Mouse (Mus musculus) liver, embryonic 12.5 days (tissue): ENCODE measurements around the gene Msi2. TPM values are rescaled to one million over a fixed set of nuclear protein-coding genes. Genes with fewer than 3 reads are reported as not detected.

Experiments used
- ATAC-seq: fragments of 200-750 bp; cut with Nextera tagmentation; 2 replicates; pipeline ENCODE4 v1.8.0; 2017; ENCODE audit warnings: moderate number of reproducible peaks, mild to moderate bottlenecking, moderate library complexity
- H3K27ac ChIP-seq: fragments of 300-500 bp; sonication (generic); 2 replicates; pipeline ENCODE4 v1.5.1; 2016; ENCODE audit warnings: mild to moderate bottlenecking
- H3K27me3 ChIP-seq: fragments of 300-500 bp; sonication (generic); replicated peaks from 2 replicates; pipeline ENCODE4 v1.6.1; 2016; ENCODE audit warnings: mild to moderate bottlenecking, moderate library complexity
- H3K36me3 ChIP-seq: fragments of 300-500 bp; sonication (generic); 2 replicates; pipeline ENCODE4 v1.6.1; 2016; ENCODE audit warnings: mild to moderate bottlenecking, moderate library complexity
- H3K4me1 ChIP-seq: fragments of 300-500 bp; sonication (generic); 2 replicates; pipeline ENCODE4 v1.6.1; 2016
- H3K4me2 ChIP-seq: fragments of 300-500 bp; sonication (generic); 2 replicates; pipeline ENCODE4 v1.6.1; 2016; ENCODE audit warnings: mild to moderate bottlenecking, moderate library complexity
- H3K4me3 ChIP-seq: fragments of 300-500 bp; sonication (generic); 2 replicates; pipeline ENCODE4 v1.5.1; 2016; ENCODE audit warnings: mild to moderate bottlenecking, moderate library complexity
- H3K9ac ChIP-seq: fragments of 300-500 bp; sonication (generic); 2 replicates; pipeline ENCODE4 v1.6.1; 2016; ENCODE audit warnings: mild to moderate bottlenecking, moderate library complexity
- H3K9me3 ChIP-seq: fragments of 300-500 bp; sonication (generic); replicated peaks from 2 replicates; pipeline ENCODE4 v1.6.1; 2016; ENCODE audit warnings: mild to moderate bottlenecking, moderate library complexity
- WGBS: fragments of 180-500 bp; shearing (Covaris S2); methylation state at CpG from one replicate; pipeline ENCODE4 v1.1.7; 2016; ENCODE audit not compliant: insufficient replicate concordance; 5-methylcytosine and 5-hydroxymethylcytosine counted together
- polyA plus RNA-seq: library from polyadenylated mRNA; unstranded; fragments of >200 nt; fragmentation: Nextera tagmentation; extraction: Ambion mirVana; gene quantifications from 2 replicates; pipeline ENCODE4 v1.2.1, GENCODE M21; 2016

Gene Msi2
- polyA plus RNA-seq, 1 experiment from 2014 or later = 5.2 TPM

- Histone ChIP-seq H3K27ac (no peak overlapping the region), H3K4me1 (0 out of 2 replicates have a peak, but pooled peaks cover 16% of the 10 kb centered on the region), H3K9me3 (no peaks in the 10 kb centered on the region), H3K4me3 (no peak overlapping the region), H3K36me3 (peaks cover 10% of the 10 kb centered on the region; the same call in 1 of the 2 replicates), H3K9ac (no peak overlapping the region), H3K27me3 (no peaks in the 10 kb centered on the region), H3K4me2 (no peak overlapping the region)
- WGBS = 74% methylated on average over 7 of the region's 7 CpGs
- ATAC-seq = no peak
Measured at GRCm38 (mm10) chr11:88645821-88646220, 72.5 kb downstream of the Msi2 start.

DNA sequence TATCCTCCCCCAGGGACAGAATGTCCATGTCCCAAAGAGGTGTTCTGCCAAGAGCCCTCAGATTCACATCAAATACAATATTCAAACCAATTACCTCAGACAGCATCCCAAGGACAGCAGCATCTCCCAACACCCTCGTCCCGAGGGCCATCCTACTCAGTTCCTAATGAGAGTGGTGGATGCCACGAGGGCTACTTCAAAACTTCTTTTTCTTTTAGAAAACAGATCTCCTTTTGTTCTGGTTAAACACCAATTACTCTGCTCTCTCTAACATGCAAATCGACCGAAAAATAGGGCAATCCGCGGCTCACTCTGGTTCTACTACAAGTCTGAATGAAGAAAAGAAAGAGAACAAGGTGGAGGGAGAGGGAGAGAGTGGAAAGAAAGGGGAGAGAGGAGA, 73.6 kb downstream of the Msi2 start:
- H3K36me3 ChIP-seq = peaks cover 14% of the 10 kb centered on the region; the same call in 1 of the 2 replicates
- no peak overlapping the region for H3K4me3 ChIP-seq
- H3K4me2 ChIP-seq = no peak overlapping the region
- no peaks in the 10 kb centered on the region for H3K27me3 ChIP-seq
- H3K9ac ChIP-seq = no peak overlapping the region
- H3K4me1 ChIP-seq = peaks cover 18% of the 10 kb centered on the region; the same call in 1 of the 2 replicates
- no peak overlapping the region for H3K27ac ChIP-seq
- H3K9me3 ChIP-seq = no peaks in the 10 kb centered on the region
- ATAC-seq = no peak
- WGBS = 64% methylated on average over 7 of the region's 7 CpGs

DNA sequence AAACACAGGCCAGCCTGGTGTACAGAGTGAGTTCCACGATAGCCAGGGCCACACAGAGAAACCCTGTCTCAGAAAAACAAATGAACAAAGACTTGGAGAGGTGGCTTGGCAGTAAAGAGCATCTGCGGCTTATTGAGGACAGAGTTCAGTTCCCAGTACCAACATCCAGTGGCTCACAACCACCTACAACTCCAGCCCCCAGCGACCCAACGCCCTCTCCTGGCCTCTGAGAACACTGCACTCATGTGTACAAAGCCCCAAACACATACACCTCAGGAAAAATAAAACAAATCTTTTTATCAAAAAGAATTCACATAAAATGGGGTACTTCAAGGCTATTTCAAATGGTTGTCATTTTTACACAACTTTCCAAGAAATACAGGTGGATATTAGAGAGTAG, 78.5 kb downstream of the Msi2 start:
- H3K9ac ChIP-seq = no peak overlapping the region
- no peak overlapping the region for H3K4me3 ChIP-seq
- H3K36me3 ChIP-seq = peaks cover 4% of the 10 kb centered on the region; the same call in 1 of the 2 replicates
- H3K4me1 ChIP-seq = peaks cover 27% of the 10 kb centered on the region
- WGBS = 67% methylated on average over 4 of the region's 4 CpGs
- no peak for ATAC-seq
- no peak overlapping the region for H3K27ac ChIP-seq
- no peak overlapping the region for H3K4me2 ChIP-seq
- no peaks in the 10 kb centered on the region for H3K27me3 ChIP-seq
- no peaks in the 10 kb centered on the region for H3K9me3 ChIP-seq

- Histone ChIP-seq H3K27me3 (no peaks in the 10 kb centered on the region), H3K9ac (no peak overlapping the region), H3K9me3 (no peaks in the 10 kb centered on the region), H3K27ac (no peak overlapping the region), H3K4me1 (peaks cover 30% of the 10 kb centered on the region), H3K36me3 (peaks cover 4% of the 10 kb centered on the region; the same call in 1 of the 2 replicates), H3K4me2 (no peak overlapping the region), H3K4me3 (no peak overlapping the region)
- no peak for ATAC-seq
- WGBS = 83% methylated on average over 6 of the region's 6 CpGs
Measured at GRCm38 (mm10) chr11:88638936-88639542, 79.3 kb downstream of the Msi2 start.

DNA sequence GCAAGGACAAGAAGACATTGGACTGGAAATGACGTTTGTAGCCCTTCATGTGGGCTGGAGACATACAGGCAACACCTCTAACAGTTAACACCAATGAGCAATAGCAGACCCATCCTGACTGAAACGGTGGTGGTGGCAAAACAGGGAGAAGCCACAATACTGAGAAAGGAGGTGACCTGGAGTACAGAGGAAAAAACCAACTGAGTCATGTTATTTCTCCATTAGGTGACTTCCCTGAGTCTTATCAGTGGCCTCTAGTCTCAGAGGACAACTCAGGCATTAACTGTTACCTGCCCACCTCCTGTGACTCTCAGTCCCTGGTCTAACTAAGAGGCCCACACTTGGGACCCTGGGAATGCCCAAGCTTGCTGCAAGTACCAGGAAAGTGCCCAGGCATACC, 80.1 kb downstream of the Msi2 start:
- no peak overlapping the region for H3K4me2 ChIP-seq
- H3K9ac ChIP-seq = no peak overlapping the region
- no peak overlapping the region for H3K4me3 ChIP-seq
- no peaks in the 10 kb centered on the region for H3K9me3 ChIP-seq
- no peaks in the 10 kb centered on the region for H3K27me3 ChIP-seq
- 31% methylated on average over 2 of the region's 2 CpGs for WGBS
- H3K27ac ChIP-seq = no peak overlapping the region
- 0 out of 2 replicates have a peak, but pooled peaks have one; percentile 30 for ATAC-seq
- peaks cover 32% of the 10 kb centered on the region for H3K4me1 ChIP-seq
- H3K36me3 ChIP-seq = peaks cover 4% of the 10 kb centered on the region; the same call in 1 of the 2 replicates

- H3K4me3 ChIP-seq = no peak overlapping the region
- 85% methylated on average over 6 of the region's 6 CpGs for WGBS
- ATAC-seq = no peak
- no peak overlapping the region for H3K4me2 ChIP-seq
- H3K4me1 ChIP-seq = peaks cover 43% of the 10 kb centered on the region
- H3K36me3 ChIP-seq = peaks cover 4% of the 10 kb centered on the region; the same call in 1 of the 2 replicates
- H3K9me3 ChIP-seq = no peaks in the 10 kb centered on the region
- H3K27me3 ChIP-seq = no peaks in the 10 kb centered on the region
- H3K27ac ChIP-seq = no peak overlapping the region
- no peak overlapping the region for H3K9ac ChIP-seq
Measured at GRCm38 (mm10) chr11:88636934-88637333, 81.4 kb downstream of the Msi2 start.

GRCm38 (mm10) chr11:88636319-88636718, 82.0 kb downstream of the Msi2 start:
- no peak overlapping the region for H3K9ac ChIP-seq
- WGBS = 83% methylated on average over 5 of the region's 5 CpGs
- no peak overlapping the region for H3K4me2 ChIP-seq
- no peak for ATAC-seq
- H3K36me3 ChIP-seq = peaks cover 4% of the 10 kb centered on the region; the same call in 1 of the 2 replicates
- no peak overlapping the region for H3K27ac ChIP-seq
- H3K9me3 ChIP-seq = no peaks in the 10 kb centered on the region
- H3K4me3 ChIP-seq = no peak overlapping the region
- peaks cover 49% of the 10 kb centered on the region for H3K4me1 ChIP-seq
- no peaks in the 10 kb centered on the region for H3K27me3 ChIP-seq

DNA sequence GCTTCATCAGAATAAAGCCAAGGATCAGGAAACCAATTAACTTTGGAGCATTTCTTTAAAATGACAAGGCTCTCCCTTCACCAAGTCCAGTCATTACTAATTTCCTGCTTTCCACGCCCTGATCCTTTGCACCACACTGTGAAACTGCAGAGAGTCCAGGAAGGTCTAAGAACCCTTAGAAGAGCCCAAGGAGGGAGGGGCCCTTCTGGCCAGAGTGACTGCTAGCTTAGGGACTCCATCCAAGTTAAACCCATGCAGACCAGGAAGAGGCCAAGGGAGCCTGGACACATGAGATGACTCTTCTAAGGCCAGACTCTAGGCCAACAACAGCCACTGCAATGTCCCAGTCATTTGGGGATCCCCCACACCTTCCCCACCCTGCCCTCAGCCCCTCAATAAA, 83.7 kb downstream of the Msi2 start:
- Histone ChIP-seq H3K9me3 (no peaks in the 10 kb centered on the region), H3K9ac (no peak overlapping the region), H3K27ac (no peak overlapping the region), H3K36me3 (no peaks in the 10 kb centered on the region), H3K4me1 (peaks cover 54% of the 10 kb centered on the region), H3K27me3 (no peaks in the 10 kb centered on the region), H3K4me2 (no peak overlapping the region), H3K4me3 (no peak overlapping the region)
- 59% methylated on average over 1 of the region's 1 CpGs for WGBS
- ATAC-seq = no peak

DNA sequence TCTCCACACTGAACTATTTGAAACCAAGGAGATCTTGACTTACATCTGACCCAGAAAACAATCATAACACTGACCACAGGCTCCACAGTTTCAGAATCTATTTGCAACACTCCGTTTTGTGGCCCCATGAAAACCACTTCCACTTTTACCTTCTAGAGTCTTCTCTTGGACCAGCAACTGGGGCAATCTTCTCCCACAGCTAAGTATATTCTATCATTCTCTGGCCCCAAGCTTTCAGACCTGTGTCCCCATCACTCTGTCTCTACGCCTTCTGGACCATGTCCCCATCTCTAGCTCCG, 86.4 kb downstream of the Msi2 start:
- H3K9me3 ChIP-seq = no peaks in the 10 kb centered on the region
- H3K4me3 ChIP-seq = no peak overlapping the region
- H3K27ac ChIP-seq = no peak overlapping the region
- 42% methylated on average over 3 of the region's 3 CpGs for WGBS
- H3K27me3 ChIP-seq = no peaks in the 10 kb centered on the region
- no peak overlapping the region for H3K4me2 ChIP-seq
- H3K36me3 ChIP-seq = no peaks in the 10 kb centered on the region
- no peak overlapping the region for H3K9ac ChIP-seq
- peaks cover 61% of the 10 kb centered on the region for H3K4me1 ChIP-seq
- ATAC-seq = no peak

GRCm38 (mm10) chr11:88631084-88631931, 87.0 kb downstream of the Msi2 start:
- ATAC-seq = peak; percentile 43; the same call in 1 of the 2 replicates
- WGBS = 73% methylated on average over 8 of the region's 8 CpGs
- Histone ChIP-seq H3K36me3 (no peaks in the 10 kb centered on the region), H3K27ac (no peak overlapping the region), H3K9me3 (no peaks in the 10 kb centered on the region), H3K27me3 (no peaks in the 10 kb centered on the region), H3K4me2 (no peak overlapping the region), H3K4me1 (peaks cover 67% of the 10 kb centered on the region), H3K4me3 (no peak overlapping the region), H3K9ac (no peak overlapping the region)

GRCm38 (mm10) chr11:88629619-88630018, 88.7 kb downstream of the Msi2 start:
- ATAC-seq = no peak
- Histone ChIP-seq H3K27ac (peak overlapping the region; percentile 3; the same call in 1 of the 2 replicates), H3K9me3 (no peaks in the 10 kb centered on the region), H3K4me2 (no peak overlapping the region), H3K36me3 (no peaks in the 10 kb centered on the region), H3K4me3 (no peak overlapping the region), H3K4me1 (peaks cover 70% of the 10 kb centered on the region), H3K27me3 (no peaks in the 10 kb centered on the region), H3K9ac (no peak overlapping the region)
- 68% methylated on average over 4 of the region's 4 CpGs for WGBS

DNA sequence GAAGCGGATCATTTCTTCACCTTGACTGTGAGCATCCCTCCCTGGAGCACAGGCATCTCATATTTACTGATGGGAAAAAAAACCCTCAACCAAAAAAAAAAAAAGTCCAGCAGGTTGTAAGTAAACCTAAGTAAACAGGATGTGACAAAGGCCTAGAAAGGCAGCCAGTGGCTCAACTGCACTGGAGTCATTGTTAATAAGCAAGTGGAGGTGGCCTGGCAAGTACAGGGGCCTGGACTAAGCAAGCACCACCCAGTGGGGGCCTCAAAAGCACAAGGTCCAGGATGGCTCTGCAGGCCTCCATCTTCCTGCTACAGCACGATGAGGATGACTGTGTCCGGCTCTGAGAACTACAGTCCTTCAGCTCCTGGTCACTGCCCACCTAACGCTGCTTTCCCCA, 89.1 kb downstream of the Msi2 start:
- H3K27ac ChIP-seq = peak overlapping the region; percentile 3; the same call in 1 of the 2 replicates
- no peak overlapping the region for H3K4me2 ChIP-seq
- H3K9ac ChIP-seq = no peak overlapping the region
- H3K4me3 ChIP-seq = no peak overlapping the region
- H3K4me1 ChIP-seq = peaks cover 72% of the 10 kb centered on the region
- 59% methylated on average over 4 of the region's 4 CpGs for WGBS
- no peak for ATAC-seq
- no peaks in the 10 kb centered on the region for H3K27me3 ChIP-seq
- H3K9me3 ChIP-seq = no peaks in the 10 kb centered on the region
- no peaks in the 10 kb centered on the region for H3K36me3 ChIP-seq
